Mouse (Mus musculus) small intestine, adult 2 months (tissue): Measurements from ENCODE around the gene Gpr146. TPM values are rescaled to one million over a fixed set of nuclear protein-coding genes. Genes with fewer than 3 reads are reported as not detected.
"Not testable (repeated sequence)": the region's sequence is repeated elsewhere in the genome, so short reads cannot be mapped to it uniquely, and the experiment has no call there.

Experiments used
- H3K27ac ChIP-seq: fragments of 200-500 bp; 2 replicates; pipeline ENCODE4 v1.5.1; 2012; ENCODE audit warnings: low read depth, low read length, control low read depth, inconsistent platforms; ENCODE audit not compliant: insufficient read depth
- H3K27me3 ChIP-seq: fragments of 200-500 bp; 2 replicates; pipeline ENCODE4 v1.6.1; 2012; ENCODE audit warnings: mild to moderate bottlenecking, moderate library complexity, low read length, inconsistent platforms; ENCODE audit not compliant: control insufficient read depth, insufficient read depth
- H3K36me3 ChIP-seq: fragments of 200-500 bp; 2 replicates; pipeline ENCODE4 v1.6.1; 2012; ENCODE audit warnings: mild to moderate bottlenecking, low read length, control low read depth, inconsistent platforms; ENCODE audit not compliant: control insufficient read depth, insufficient read depth
- H3K4me1 ChIP-seq: fragments of 200-500 bp; 2 replicates; pipeline ENCODE4 v1.6.1; 2012; ENCODE audit warnings: low read length, inconsistent platforms, mixed read lengths; ENCODE audit not compliant: control insufficient read depth, insufficient read depth, insufficient read length
- H3K4me3 ChIP-seq: fragments of 200-500 bp; 2 replicates; pipeline ENCODE4 v1.5.1; 2012; ENCODE audit warnings: low read depth, mild to moderate bottlenecking, control low read depth, inconsistent platforms, low read length, moderate library complexity
- CTCF ChIP-seq: fragments of 200-500 bp; IDR thresholded peaks from 2 replicates; pipeline ENCODE4 v1.5.1; 2012; ENCODE audit warnings: low read depth, mild to moderate bottlenecking, control low read depth, inconsistent platforms, low read length, moderate library complexity, mixed read lengths; ENCODE audit not compliant: insufficient replicate concordance, insufficient read length; ENCODE audit errors: extremely low read depth
- POLR2A ChIP-seq: fragments of 200-500 bp; IDR thresholded peaks from 2 replicates; pipeline ENCODE4 v1.6.1; 2012; ENCODE audit warnings: low read depth, mild to moderate bottlenecking, control low read depth, inconsistent platforms, low read length, moderate library complexity
- WGBS: fragments of 180-500 bp; shearing (Covaris S2); methylation state at CpG from one replicate; pipeline ENCODE4 v1.1.7; 2018; 5-methylcytosine and 5-hydroxymethylcytosine counted together
- polyA plus RNA-seq: library from polyadenylated mRNA; depleted of rRNA; stranded (reverse); fragments of >200 nt; gene quantifications from 2 replicates; pipeline ENCODE4 v1.2.3, GENCODE M21; 2012

The Gpr146 gene
- polyA plus RNA-seq, 1 experiment, result 6.8 TPM

GRCm38 (mm10) chr5:139389676-139390061, 12.2 kb downstream of the Gpr146 start:
- TF ChIP-seq POLR2A, result no peak
- WGBS, result 7% methylated on average over 6 of the region's 6 CpGs

GRCm38 (mm10) chr5:139390324-139391119, 13.0 kb downstream of the Gpr146 start:
- not testable (repeated sequence) for H3K36me3 ChIP-seq, H3K4me1 ChIP-seq, H3K27me3 ChIP-seq, H3K4me3 ChIP-seq
- H3K27ac ChIP-seq, result peak overlapping the region; percentile 47; the same call in 1 of the 2 replicates
- WGBS, result 83% methylated on average over 5 of the region's 5 CpGs

More at GRCm38 (mm10) chr5:139389676-139390061, 12.2 kb downstream of the Gpr146 start:
- H3K27me3 ChIP-seq, result no peaks in the 10 kb centered on the region
- H3K27ac ChIP-seq, result peak overlapping the region; percentile 47
- H3K4me3 ChIP-seq, result no peak overlapping the region
- peaks cover 9% of the 10 kb centered on the region for H3K4me1 ChIP-seq
- no peaks in the 10 kb centered on the region; the same call in 1 of the 2 replicates for H3K36me3 ChIP-seq

GRCm38 (mm10) chr5:139391309-139391990, 14.0 kb downstream of the Gpr146 start:
- Histone ChIP-seq H3K27ac (no peak overlapping the region), H3K4me1 (peaks cover 8% of the 10 kb centered on the region), H3K4me3 (peak overlapping the region; percentile 12; the same call in 1 of the 2 replicates), H3K27me3 (no peaks in the 10 kb centered on the region), H3K36me3 (no peaks in the 10 kb centered on the region)
- TF ChIP-seq POLR2A (no peak), CTCF (no peak)
- WGBS, result 86% methylated on average over 11 of the region's 11 CpGs

- Histone ChIP-seq H3K36me3 (no peaks in the 10 kb centered on the region), H3K27me3 (no peaks in the 10 kb centered on the region), H3K4me3 (no peak overlapping the region), H3K4me1 (peaks cover 8% of the 10 kb centered on the region), H3K27ac (no peak overlapping the region)
- WGBS, result 92% methylated on average over 37 of the region's 37 CpGs
- no peak for TF ChIP-seq POLR2A
- TF ChIP-seq CTCF, result no peak
Observed at GRCm38 (mm10) chr5:139392219-139393196, 15.0 kb downstream of the Gpr146 start.

- 94% methylated on average over 16 of the region's 16 CpGs for WGBS
- TF ChIP-seq CTCF (no peak), POLR2A (no peak)
- no peak overlapping the region for H3K27ac ChIP-seq
- H3K27me3 ChIP-seq, result no peaks in the 10 kb centered on the region
- H3K4me3 ChIP-seq, result no peak overlapping the region
- peaks cover 9% of the 10 kb centered on the region for H3K4me1 ChIP-seq
- no peaks in the 10 kb centered on the region for H3K36me3 ChIP-seq
Observed at GRCm38 (mm10) chr5:139393197-139393588, 15.7 kb downstream of the Gpr146 start.

- WGBS, result 91% methylated on average over 7 of the region's 7 CpGs
Observed at GRCm38 (mm10) chr5:139394399-139394798, 16.9 kb downstream of the Gpr146 start.

More at GRCm38 (mm10) chr5:139394399-139394798, 16.9 kb downstream of the Gpr146 start:
- H3K36me3 ChIP-seq, result no peaks in the 10 kb centered on the region
- peaks cover 12% of the 10 kb centered on the region for H3K4me1 ChIP-seq
- no peak overlapping the region for H3K4me3 ChIP-seq
- TF ChIP-seq CTCF (no peak), POLR2A (no peak)
- no peak overlapping the region for H3K27ac ChIP-seq
- H3K27me3 ChIP-seq, result no peaks in the 10 kb centered on the region
